Comparison of ENCODE assay signal across 8 mouse cellular contexts in genomic region chr1:168431711-168432231, GRCm38 (mm10). TPM values are rescaled to one million over a fixed set of nuclear protein-coding genes. Genes with fewer than 3 reads are reported as not detected.
A peak's percentile ranks its signal among the peaks of the same experiment; 100 is the strongest.
DNase-seq lines count a peak whose midpoint lies in the region; ATAC-seq and TF ChIP-seq lines count a peak whose summit lies in the region.

No protein-coding gene starts in this region.

- no peaks in the 10 kb centered on the region for H3K36me3 ChIP-seq in liver, adult 2 months (ENCODE audit: control insufficient read depth, insufficient read depth, low read length)
- H3K36me3 ChIP-seq in forebrain, embryonic 10.5 days (replicated peaks): 0 out of 2 replicates have a peak, but pooled peaks cover 2% of the 10 kb centered on the region
- no peaks in the 10 kb centered on the region for H3K36me3 ChIP-seq in hindbrain, embryonic 15.5 days
- H3K36me3 ChIP-seq in megakaryocyte, embryonic 14.5 days (replicated peaks; ENCODE audit: low read length): peaks cover 6% of the 10 kb centered on the region
- no peaks in the 10 kb centered on the region for H3K36me3 ChIP-seq in stomach, embryonic 15.5 days

- H3K4me1 ChIP-seq in liver, adult 2 months (ENCODE audit: control insufficient read depth, insufficient read depth, low read length): no peaks in the 10 kb centered on the region; the same call in 1 of the 2 replicates
- peaks cover 27% of the 10 kb centered on the region for H3K4me1 ChIP-seq in forebrain, embryonic 10.5 days
- H3K4me1 ChIP-seq in hindbrain, embryonic 15.5 days (replicated peaks): peaks cover 19% of the 10 kb centered on the region
- H3K4me1 ChIP-seq in megakaryocyte, embryonic 14.5 days: peaks cover 17% of the 10 kb centered on the region
- 0 out of 2 replicates have a peak, but pooled peaks cover 3% of the 10 kb centered on the region for H3K4me1 ChIP-seq in stomach, embryonic 15.5 days

- H3K27ac ChIP-seq in liver, adult 2 months (replicated peaks; ENCODE audit: insufficient read depth, low read depth, low read length): peak overlapping the region; percentile 34; the same call in 1 of the 2 replicates
- H3K27ac ChIP-seq in forebrain, embryonic 10.5 days: peak overlapping the region; percentile 99
- H3K27ac ChIP-seq in hindbrain, embryonic 15.5 days (replicated peaks): peak overlapping the region; percentile 98
- peak overlapping the region; percentile 99 for H3K27ac ChIP-seq in stomach, embryonic 15.5 days

- peak; percentile 93 for ATAC-seq in hindbrain, embryonic 15.5 days (ENCODE audit: low FRiP score, low read depth)
- peak; percentile 84 for ATAC-seq in stomach, embryonic 15.5 days (ENCODE audit: insufficient read depth, low FRiP score, low read depth)

- 1% methylated on average over 14 of the region's 14 CpGs for WGBS in liver, adult 2 months
- 0% methylated on average over 14 of the region's 14 CpGs for WGBS in forebrain, embryonic 10.5 days
- 0% methylated on average over 14 of the region's 14 CpGs for WGBS in hindbrain, embryonic 15.5 days
- WGBS in stomach, embryonic 15.5 days: 2% methylated on average over 12 of the region's 14 CpGs

- no peak for DNase-seq in liver, adult 2 months (ENCODE audit: extremely low read depth, low read depth, low spot score)
- no peak for DNase-seq in liver
- DNase-seq in adrenal gland, postnatal 36 days: peak; percentile 25 to 91
- DNase-seq in forebrain, embryonic 10.5 days (ENCODE audit: extremely low spot score, low spot score): peak; percentile 86
- no peak for DNase-seq in thymus, postnatal 4 days

- H3K4me2 ChIP-seq in hindbrain, embryonic 15.5 days: peak overlapping the region; percentile 66
- peak overlapping the region; percentile 55 for H3K4me2 ChIP-seq in stomach, embryonic 15.5 days

- 0 out of 2 replicates have a peak, but pooled peaks have one; percentile 15 for TF ChIP-seq POLR2A in liver, adult 2 months (IDR thresholded peaks at IDR 0.05; ENCODE audit: extremely low read depth, insufficient read depth, low read length)

- H3K79me2 ChIP-seq in liver, adult 2 months (ENCODE audit: control insufficient read depth, insufficient read depth, low read length): no peaks in the 10 kb centered on the region

- no peak for TF ChIP-seq CTCF in liver, adult 2 months (IDR thresholded peaks at IDR 0.05; ENCODE audit: low read depth, low read length)

- no peaks in the 10 kb centered on the region for H3K27me3 ChIP-seq in liver, adult 2 months (ENCODE audit: control insufficient read depth, insufficient read depth, low read length)
- H3K27me3 ChIP-seq in forebrain, embryonic 10.5 days (ENCODE audit: poor library complexity, severe bottlenecking): no peaks in the 10 kb centered on the region
- no peaks in the 10 kb centered on the region for H3K27me3 ChIP-seq in hindbrain, embryonic 15.5 days
- no peaks in the 10 kb centered on the region for H3K27me3 ChIP-seq in megakaryocyte, embryonic 14.5 days (replicated peaks)
- no peaks in the 10 kb centered on the region for H3K27me3 ChIP-seq in stomach, embryonic 15.5 days (replicated peaks)

- no peaks in the 10 kb centered on the region for H3K9me3 ChIP-seq in forebrain, embryonic 10.5 days
- no peaks in the 10 kb centered on the region for H3K9me3 ChIP-seq in hindbrain, embryonic 15.5 days
- H3K9me3 ChIP-seq in megakaryocyte, embryonic 14.5 days: no peaks in the 10 kb centered on the region
- H3K9me3 ChIP-seq in stomach, embryonic 15.5 days: no peaks in the 10 kb centered on the region

- H3K9ac ChIP-seq in liver, adult 2 months (ENCODE audit: low read depth, low read length): peak overlapping the region; percentile 63
- H3K9ac ChIP-seq in hindbrain, embryonic 15.5 days: peak overlapping the region; percentile 97
- peak overlapping the region; percentile 80 for H3K9ac ChIP-seq in stomach, embryonic 15.5 days

- H3K4me3 ChIP-seq in liver, adult 2 months (ENCODE audit: insufficient read depth, low read depth, low read length): peak overlapping the region; percentile 76
- H3K4me3 ChIP-seq in forebrain, embryonic 10.5 days: peak overlapping the region; percentile 87
- peak overlapping the region; percentile 93 for H3K4me3 ChIP-seq in hindbrain, embryonic 15.5 days
- H3K4me3 ChIP-seq in megakaryocyte, embryonic 14.5 days (replicated peaks): peak overlapping the region; percentile 95
- H3K4me3 ChIP-seq in stomach, embryonic 15.5 days (replicated peaks): peak overlapping the region; percentile 83

RNA-seq across cellular contexts. Expression of gene Pbx1, which starts 0.3 kb away (rescaled TPM):
- total RNA-seq in liver, adult 2 months (2014; rRNA removed): 6.1 and 8.1 TPM in 2 replicates
- polyA plus RNA-seq in liver, adult 2 months (2012; rRNA removed): 7.7 and 9.9 TPM in 2 replicates
- total RNA-seq in adrenal gland, postnatal 36 days (2021): 100 to 1,000 TPM; 162 to 190 TPM
- polyA plus RNA-seq in forebrain, embryonic 10.5 days (2016; fragmentation: Nextera tagmentation; extraction: Ambion mirVana): 38.2 and 38.8 TPM in 2 replicates
- 44.2 and 57.0 TPM in 2 replicates for polyA plus RNA-seq in hindbrain, embryonic 15.5 days (2015; fragmentation: Nextera tagmentation; extraction: Ambion mirVana)
- 49.8 and 80.6 TPM in 2 replicates for polyA plus RNA-seq in megakaryocyte, embryonic 14.5 days (2012; ENCODE audit: insufficient read depth, low replicate concordance)
- polyA plus RNA-seq in stomach, embryonic 15.5 days (2015; fragmentation: Nextera tagmentation; extraction: Ambion mirVana): 35.1 and 36.2 TPM in 2 replicates

Comparison
In these comparisons a context has a peak if more than half of its experiments do, and no peak if none do; other contexts are left out.
1. DNase-seq: peak in adrenal gland, postnatal 36 days (2 of 2) and forebrain, embryonic 10.5 days (single experiment); none in liver, adult 2 months (single experiment), liver (single experiment) and thymus, postnatal 4 days (single experiment).
2. H3K27ac ChIP-seq: peak in every context shown above with its lines; median percentile 99 in forebrain, embryonic 10.5 days; 99 in stomach, embryonic 15.5 days; 98 in hindbrain, embryonic 15.5 days; 34 in liver, adult 2 months.
3. Peak in every context shown above with its lines, with median percentiles within 50 percentile points of each other: H3K4me3 ChIP-seq and H3K9ac ChIP-seq.